ENCODE assay signal across 12 mouse cellular contexts in the genomic region with DNA sequence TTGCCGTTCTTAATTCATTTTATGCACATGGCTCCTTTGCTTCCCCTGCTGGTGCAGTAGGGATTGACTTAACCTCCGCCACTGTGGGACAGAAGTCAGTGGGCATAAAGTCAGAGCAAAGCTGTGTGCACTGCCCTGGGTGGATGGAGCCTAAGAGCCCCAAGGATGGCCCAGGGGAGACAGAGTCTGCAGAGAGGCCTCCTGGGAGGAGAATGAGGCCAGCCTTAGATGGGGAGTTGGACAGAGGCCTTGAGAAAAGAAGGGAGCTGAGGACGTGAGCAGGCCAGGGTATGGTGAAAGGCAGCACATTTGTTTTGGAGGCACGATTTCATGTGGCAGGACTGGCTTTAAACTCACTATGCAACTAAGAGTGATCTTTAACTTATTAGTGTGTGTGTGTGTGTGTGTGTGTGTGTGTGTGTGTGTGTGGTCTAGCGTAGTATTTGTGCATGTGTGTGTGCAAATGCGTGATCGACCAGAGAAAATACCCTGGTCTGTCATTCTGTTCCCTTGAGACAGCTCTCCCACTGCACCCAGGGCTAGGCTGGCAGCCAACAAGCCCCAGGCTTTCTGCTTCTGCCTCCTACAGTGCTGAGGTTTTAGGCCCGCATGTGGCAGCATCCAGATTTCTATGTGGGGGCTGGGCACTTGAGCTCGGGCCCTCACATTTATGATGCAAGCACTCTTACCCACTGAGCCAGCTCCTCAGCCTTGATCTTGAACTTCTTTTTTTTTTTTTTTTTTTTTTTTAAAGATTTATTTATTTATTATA. TPM values are rescaled to one million over a fixed set of nuclear protein-coding genes. Genes with fewer than 3 reads are reported as not detected.
A peak's percentile ranks its signal among the peaks of the same experiment; 100 is the strongest.
DNase-seq lines count a peak whose midpoint lies in the region; ATAC-seq and TF ChIP-seq lines count a peak whose summit lies in the region.
"Had no signal": no experiment of that assay in that cellular context is flagged by ENCODE, and none has a peak within 500 bp of the region (broad histone marks: within the 10 kb centered on the region; RNA-seq: fewer than 3 reads in every experiment).

No protein-coding gene starts in this region.

- H3K4me2 ChIP-seq in intestine, postnatal 0 days (replicated peaks; ENCODE audit: low read depth), result no peak overlapping the region
- no peak overlapping the region for H3K4me2 ChIP-seq in intestine, embryonic 15.5 days (replicated peaks)
- H3K4me2 ChIP-seq: hindbrain, embryonic 12.5 days had no signal

- no peak overlapping the region for H3K4me3 ChIP-seq in intestine, postnatal 0 days (ENCODE audit: low read depth, low read length)
- H3K4me3 ChIP-seq in intestine, embryonic 15.5 days (replicated peaks), result no peak overlapping the region
- no peak overlapping the region for H3K4me3 ChIP-seq in brown adipose tissue, adult 24 weeks (ENCODE audit: insufficient read depth, low read depth, low read length)
- H3K4me3 ChIP-seq: hindbrain, embryonic 12.5 days had no signal

- no peaks in the 10 kb centered on the region for H3K27me3 ChIP-seq in intestine, postnatal 0 days (replicated peaks; ENCODE audit: control insufficient read depth, insufficient read depth, low read length)
- H3K27me3 ChIP-seq in intestine, embryonic 15.5 days (replicated peaks), result peaks cover 30% of the 10 kb centered on the region; the same call in 1 of the 2 replicates
- H3K27me3 ChIP-seq: hindbrain, embryonic 12.5 days had no signal

- intact Hi-C loops in left cerebral cortex, postnatal 14 days (cut with DNase I), result no loop called here

- H3K36me3 ChIP-seq in intestine, postnatal 0 days (ENCODE audit: control insufficient read depth, insufficient read depth), result no peaks in the 10 kb centered on the region
- H3K36me3 ChIP-seq in intestine, embryonic 15.5 days, result 0 out of 2 replicates have a peak, but pooled peaks cover 2% of the 10 kb centered on the region

- no peak overlapping the region for H3K9ac ChIP-seq in intestine, postnatal 0 days (ENCODE audit: low read depth, low read length)
- H3K9ac ChIP-seq in intestine, embryonic 15.5 days, result no peak overlapping the region
- H3K9ac ChIP-seq: hindbrain, embryonic 12.5 days had no signal

- DNase-seq in NIH3T3 (ENCODE audit: low read depth), result peak; percentile 16
- DNase-seq in left cerebral cortex, postnatal 14 days (ENCODE audit: low spot score in 2 of 2), result peak; percentile 67 to 78
- no peak for DNase-seq in kidney, postnatal 10 days
- DNase-seq in embryo, embryonic 10 days (ENCODE audit: low spot score), result no peak
- DNase-seq in thymus, postnatal 0 days (ENCODE audit: low spot score), result no peak
- DNase-seq: cerebellum, postnatal 10 days; thymus, postnatal 36 days had no signal

- 0 out of 2 replicates have a peak, but pooled peaks have one; percentile 12 for TF ChIP-seq CTCF in intestine, postnatal 0 days (IDR thresholded peaks at IDR 0.05; ENCODE audit: low read depth)

- H3K27ac ChIP-seq in intestine, postnatal 0 days (ENCODE audit: low read depth, low read length), result no peak overlapping the region
- no peak overlapping the region for H3K27ac ChIP-seq in intestine, embryonic 15.5 days
- H3K27ac ChIP-seq in brown adipose tissue, adult 24 weeks (replicated peaks; ENCODE audit: low read depth, low read length), result peak overlapping the region; percentile 98
- H3K27ac ChIP-seq: hindbrain, embryonic 12.5 days had no signal

- 81% methylated on average over 9 of the region's 9 CpGs for WGBS in intestine, postnatal 0 days
- 87% methylated on average over 9 of the region's 9 CpGs for WGBS in intestine, embryonic 15.5 days

- no peaks in the 10 kb centered on the region for H3K4me1 ChIP-seq in intestine, postnatal 0 days (replicated peaks; ENCODE audit: control insufficient read depth, insufficient read depth, low read length)
- no peaks in the 10 kb centered on the region for H3K4me1 ChIP-seq in intestine, embryonic 15.5 days (replicated peaks)
- H3K4me1 ChIP-seq in brown adipose tissue, adult 24 weeks (ENCODE audit: control insufficient read depth, insufficient read depth, insufficient read length, low read length), result peaks cover 20% of the 10 kb centered on the region
- H3K4me1 ChIP-seq: hindbrain, embryonic 12.5 days had no signal

- H3K9me3 ChIP-seq in intestine, postnatal 0 days (ENCODE audit: control insufficient read depth), result no peaks in the 10 kb centered on the region
- no peaks in the 10 kb centered on the region for H3K9me3 ChIP-seq in intestine, embryonic 15.5 days
- H3K9me3 ChIP-seq: hindbrain, embryonic 12.5 days had no signal

- ATAC-seq in intestine, postnatal 0 days, result no peak
- no peak for ATAC-seq in intestine, embryonic 15.5 days

RNA-seq across cellular contexts. Expression of a gene that starts 14.5 kb away (rescaled TPM):
- polyA plus RNA-seq in intestine, postnatal 0 days (2015; fragmentation: Nextera tagmentation; extraction: Ambion mirVana), result 0.14 and 0.21 TPM in 2 replicates
- 0.21 and 0.40 TPM in 2 replicates for polyA plus RNA-seq in intestine, embryonic 15.5 days (2015; fragmentation: Nextera tagmentation; extraction: Ambion mirVana)
- polyA plus RNA-seq in brown adipose tissue, adult 24 weeks (2012; ENCODE audit: insufficient read depth, insufficient read length, missing spikeins), result 0.75 TPM in 1 of 2 replicates, not detected in the other
- 1 to 10 TPM; 3.3 to 3.7 TPM for total RNA-seq in left cerebral cortex, postnatal 14 days (2021)
- polyA plus RNA-seq in thymus, postnatal 0 days (2015; fragmentation: Nextera tagmentation; extraction: Ambion mirVana), result 0.12 and 0.22 TPM in 2 replicates

RNA-seq across cellular contexts. Expression of a gene that starts 16.1 kb away (rescaled TPM):
- polyA plus RNA-seq in intestine, postnatal 0 days (2015; fragmentation: Nextera tagmentation; extraction: Ambion mirVana), result 3.9 and 5.0 TPM in 2 replicates
- polyA plus RNA-seq in intestine, embryonic 15.5 days (2015; fragmentation: Nextera tagmentation; extraction: Ambion mirVana), result 2.5 and 2.6 TPM in 2 replicates
- polyA plus RNA-seq in brown adipose tissue, adult 24 weeks (2012; ENCODE audit: insufficient read depth, insufficient read length, missing spikeins), result 1.0 and 2.7 TPM in 2 replicates
- under 1 TPM in 1 of 2 experiments, not detected in 1; 0.15 TPM for total RNA-seq in left cerebral cortex, postnatal 14 days (2021)
- polyA plus RNA-seq in thymus, postnatal 0 days (2015; fragmentation: Nextera tagmentation; extraction: Ambion mirVana), result 0.37 and 0.55 TPM in 2 replicates

RNA-seq across cellular contexts. Expression of a gene that starts 23.0 kb away (rescaled TPM):
- polyA plus RNA-seq in intestine, postnatal 0 days (2015; fragmentation: Nextera tagmentation; extraction: Ambion mirVana), result 5.4 and 6.2 TPM in 2 replicates
- polyA plus RNA-seq in intestine, embryonic 15.5 days (2015; fragmentation: Nextera tagmentation; extraction: Ambion mirVana), result 4.2 and 4.7 TPM in 2 replicates
- polyA plus RNA-seq in brown adipose tissue, adult 24 weeks (2012; ENCODE audit: insufficient read depth, insufficient read length, missing spikeins), result 138 and 139 TPM in 2 replicates
- 1 to 10 TPM; 2.6 to 3.3 TPM for total RNA-seq in left cerebral cortex, postnatal 14 days (2021)
- polyA plus RNA-seq in thymus, postnatal 0 days (2015; fragmentation: Nextera tagmentation; extraction: Ambion mirVana), result 2.0 and 2.2 TPM in 2 replicates

RNA-seq across cellular contexts. Expression of a gene that starts 29.4 kb away (rescaled TPM):
- 6.5 and 7.7 TPM in 2 replicates for polyA plus RNA-seq in intestine, postnatal 0 days (2015; fragmentation: Nextera tagmentation; extraction: Ambion mirVana)
- polyA plus RNA-seq in intestine, embryonic 15.5 days (2015; fragmentation: Nextera tagmentation; extraction: Ambion mirVana), result 8.7 TPM in 2 replicates
- polyA plus RNA-seq in brown adipose tissue, adult 24 weeks (2012; ENCODE audit: insufficient read depth, insufficient read length, missing spikeins), result 7.3 and 11.6 TPM in 2 replicates
- total RNA-seq in left cerebral cortex, postnatal 14 days (2021), result 10 to 100 TPM; 21.5 to 22.6 TPM
- 14.8 and 18.6 TPM in 2 replicates for polyA plus RNA-seq in thymus, postnatal 0 days (2015; fragmentation: Nextera tagmentation; extraction: Ambion mirVana)

RNA-seq across cellular contexts. Expression of a gene that starts 47.4 kb away (rescaled TPM):
- 261 and 305 TPM in 2 replicates for polyA plus RNA-seq in intestine, postnatal 0 days (2015; fragmentation: Nextera tagmentation; extraction: Ambion mirVana)
- 7.4 and 8.7 TPM in 2 replicates for polyA plus RNA-seq in intestine, embryonic 15.5 days (2015; fragmentation: Nextera tagmentation; extraction: Ambion mirVana)
- not detected in 2 replicates for polyA plus RNA-seq in brown adipose tissue, adult 24 weeks (2012; ENCODE audit: insufficient read depth, insufficient read length, missing spikeins)
- total RNA-seq in left cerebral cortex, postnatal 14 days (2021), result not detected
- polyA plus RNA-seq in thymus, postnatal 0 days (2015; fragmentation: Nextera tagmentation; extraction: Ambion mirVana), result 0.21 TPM in 1 of 2 replicates, not detected in the other
- total RNA-seq: gastrocnemius, postnatal 36 days had no signal
- polyA plus RNA-seq: hindbrain, embryonic 12.5 days had no signal

Comparison
In these comparisons a context has a peak if more than half of its experiments do, and no peak if none do; other contexts are left out.
1. DNase-seq: peak in NIH3T3 (single experiment) and left cerebral cortex, postnatal 14 days (2 of 2); none in kidney, postnatal 10 days (single experiment), embryo, embryonic 10 days (single experiment) and thymus, postnatal 0 days (single experiment).
2. RNA of a gene that starts 23.0 kb away (polyA plus RNA-seq): 138 to 139 TPM in brown adipose tissue, adult 24 weeks; 5.4 to 6.2 TPM in intestine, postnatal 0 days, 4.2 to 4.7 TPM in intestine, embryonic 15.5 days and 2.0 to 2.2 TPM in thymus, postnatal 0 days; every median in the first group is over 10 times any median in the second.